Mouse (Mus musculus) E14TG2a.4 (cell line): ENCODE measurements around the gene Umodl1.

Source experiments
- CTCF ChIP-seq: conservative IDR thresholded peaks from 2 replicates; pipeline ENCODE4 v1.5.1; 2014; ENCODE audit warnings: low read length
- NANOG ChIP-seq: IDR thresholded peaks from 2 replicates; pipeline ENCODE4 v1.6.1; 2014; ENCODE audit warnings: borderline replicate concordance, low read length, mixed read lengths

GRCm38 (mm10) chr17:30990254-30990653 lies 35.8 kb downstream of the Umodl1 start:
- peak; percentile 57 for TF ChIP-seq CTCF
- TF ChIP-seq NANOG = no peak
